Mouse (Mus musculus) liver, embryonic 14.5 days (tissue): ENCODE measurements around the gene Nek7.

Experiments
- CTCF ChIP-seq: IDR thresholded peaks from 2 replicates; pipeline ENCODE4 v1.5.1; 2016; ENCODE audit warnings: antibody characterized with exemption, low read depth, control low read depth
- EP300 ChIP-seq: IDR thresholded peaks from 2 replicates; pipeline ENCODE4 v1.6.1; 2016; ENCODE audit warnings: antibody characterized with exemption, low read depth

- TF ChIP-seq CTCF (no peak), EP300 (no peak)
These were observed 128.4 kb downstream of the Nek7 start for GRCm38 (mm10) chr1:138491382-138492097.
